Mouse (Mus musculus) small intestine, adult 2 months (tissue): Measurements from ENCODE around the gene Atp5b. TPM values are rescaled to one million over a fixed set of nuclear protein-coding genes. Genes with fewer than 3 reads are reported as not detected.

Experiments used
- H3K27ac ChIP-seq: fragments of 200-500 bp; 2 replicates; pipeline ENCODE4 v1.5.1; 2012; ENCODE audit warnings: low read depth, low read length, control low read depth, inconsistent platforms; ENCODE audit not compliant: insufficient read depth
- H3K27me3 ChIP-seq: fragments of 200-500 bp; 2 replicates; pipeline ENCODE4 v1.6.1; 2012; ENCODE audit warnings: mild to moderate bottlenecking, moderate library complexity, low read length, inconsistent platforms; ENCODE audit not compliant: control insufficient read depth, insufficient read depth
- H3K36me3 ChIP-seq: fragments of 200-500 bp; 2 replicates; pipeline ENCODE4 v1.6.1; 2012; ENCODE audit warnings: mild to moderate bottlenecking, low read length, control low read depth, inconsistent platforms; ENCODE audit not compliant: control insufficient read depth, insufficient read depth
- H3K4me1 ChIP-seq: fragments of 200-500 bp; 2 replicates; pipeline ENCODE4 v1.6.1; 2012; ENCODE audit warnings: low read length, inconsistent platforms, mixed read lengths; ENCODE audit not compliant: control insufficient read depth, insufficient read depth, insufficient read length
- H3K4me3 ChIP-seq: fragments of 200-500 bp; 2 replicates; pipeline ENCODE4 v1.5.1; 2012; ENCODE audit warnings: low read depth, mild to moderate bottlenecking, control low read depth, inconsistent platforms, low read length, moderate library complexity
- CTCF ChIP-seq: fragments of 200-500 bp; IDR thresholded peaks from 2 replicates; pipeline ENCODE4 v1.5.1; 2012; ENCODE audit warnings: low read depth, mild to moderate bottlenecking, control low read depth, inconsistent platforms, low read length, moderate library complexity, mixed read lengths; ENCODE audit not compliant: insufficient replicate concordance, insufficient read length; ENCODE audit errors: extremely low read depth
- POLR2A ChIP-seq: fragments of 200-500 bp; IDR thresholded peaks from 2 replicates; pipeline ENCODE4 v1.6.1; 2012; ENCODE audit warnings: low read depth, mild to moderate bottlenecking, control low read depth, inconsistent platforms, low read length, moderate library complexity
- WGBS: fragments of 180-500 bp; shearing (Covaris S2); methylation state at CpG from one replicate; pipeline ENCODE4 v1.1.7; 2018; 5-methylcytosine and 5-hydroxymethylcytosine counted together
- polyA plus RNA-seq: library from polyadenylated mRNA; depleted of rRNA; stranded (reverse); fragments of >200 nt; gene quantifications from 2 replicates; pipeline ENCODE4 v1.2.3, GENCODE M21; 2012; rRNA removed

Atp5b gene
- 4,528 and 5,521 TPM in 2 replicates for polyA plus RNA-seq

DNA sequence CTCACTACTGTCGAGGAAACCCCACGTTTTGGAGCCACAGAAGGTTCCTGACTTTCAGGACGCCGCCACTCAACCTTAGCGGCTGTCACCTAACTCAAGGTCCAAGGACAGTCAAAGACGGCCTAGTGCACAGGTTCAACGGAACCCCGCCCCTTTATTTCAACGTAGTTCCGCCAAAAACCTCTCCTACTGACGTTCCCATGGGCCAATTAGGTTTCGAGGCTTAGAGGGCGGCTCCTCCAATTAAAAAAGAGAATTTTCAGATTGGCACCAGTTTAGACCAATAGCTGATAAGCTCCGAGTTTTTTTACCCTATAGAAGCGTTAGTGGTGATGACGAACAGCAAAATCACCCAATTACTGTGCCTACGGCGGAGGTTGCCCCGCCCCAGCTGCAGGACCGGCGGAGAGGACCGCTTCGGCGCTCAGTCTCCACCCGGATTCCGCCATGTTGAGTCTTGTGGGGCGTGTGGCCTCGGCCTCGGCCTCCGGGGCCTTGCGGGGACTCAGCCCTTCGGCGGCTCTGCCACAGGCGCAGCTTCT is at the start of gene Atp5b:
Gene Atp5b (plus strand): TSS at position 394 of the 542 bp plus-strand sequence.
- H3K27ac ChIP-seq, result peak within 1 kb of the TSS; percentile 91
- H3K4me1 ChIP-seq, result peaks cover 5% of the 10 kb centered on the region; the same call in 1 of the 2 replicates
- peak within 1 kb of the TSS; percentile 83 for H3K4me3 ChIP-seq
- no peaks in the 10 kb centered on the region for H3K27me3 ChIP-seq
- H3K36me3 ChIP-seq, result peaks cover 36% of the 10 kb centered on the region
- TF ChIP-seq POLR2A (peak; percentile 88), CTCF (no peak)
- under 1% methylated on average over 34 of the region's 34 CpGs for WGBS

GRCm38 (mm10) chr10:128036746-128037425 is 46.2 kb upstream of the Atp5b start:
- H3K27ac ChIP-seq, result peak overlapping the region; percentile 83
- H3K36me3 ChIP-seq, result peaks cover 28% of the 10 kb centered on the region
- peaks cover 10% of the 10 kb centered on the region for H3K4me1 ChIP-seq
- H3K4me3 ChIP-seq, result peak overlapping the region; percentile 95
- no peaks in the 10 kb centered on the region for H3K27me3 ChIP-seq
- WGBS, result 2% methylated on average over 10 of the region's 10 CpGs
- TF ChIP-seq CTCF (no peak), POLR2A (no peak)

DNA sequence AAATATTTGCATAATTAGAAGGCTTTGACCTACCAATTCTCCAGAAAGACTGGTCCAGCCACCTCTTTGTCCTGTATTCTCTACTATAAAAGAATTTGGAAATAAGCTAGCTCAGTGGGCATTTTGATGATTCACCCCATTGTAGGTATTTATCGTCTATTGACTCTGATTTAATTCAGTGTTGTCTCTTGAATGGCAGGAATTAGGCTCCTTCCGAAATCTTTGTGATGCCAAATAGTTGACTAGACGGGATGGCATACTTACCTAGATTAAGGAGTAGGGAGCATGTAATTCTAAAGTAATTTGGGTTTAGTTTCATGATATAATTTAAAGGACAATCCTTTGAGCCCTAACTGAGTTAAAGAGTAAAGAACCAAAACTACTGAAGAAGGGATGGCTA is 45.2 kb upstream of the Atp5b start:
- H3K27me3 ChIP-seq, result no peaks in the 10 kb centered on the region
- 41% methylated on average over 3 of the region's 3 CpGs for WGBS
- H3K4me3 ChIP-seq, result no peak overlapping the region
- no peak overlapping the region for H3K27ac ChIP-seq
- peaks cover 32% of the 10 kb centered on the region for H3K36me3 ChIP-seq
- peaks cover 10% of the 10 kb centered on the region for H3K4me1 ChIP-seq
- TF ChIP-seq POLR2A, result no peak
- TF ChIP-seq CTCF, result no peak

- 21% methylated on average over 5 of the region's 5 CpGs for WGBS
- TF ChIP-seq CTCF (no peak), POLR2A (no peak)
- Histone ChIP-seq H3K27me3 (no peaks in the 10 kb centered on the region), H3K4me3 (no peak overlapping the region), H3K27ac (no peak overlapping the region), H3K4me1 (peaks cover 10% of the 10 kb centered on the region), H3K36me3 (peaks cover 44% of the 10 kb centered on the region)
These were observed 43.9 kb upstream of the Atp5b start for GRCm38 (mm10) chr10:128039167-128039566.

GRCm38 (mm10) chr10:128039858-128040257 is 43.2 kb upstream of the Atp5b start:
- Histone ChIP-seq H3K27ac (no peak overlapping the region), H3K27me3 (no peaks in the 10 kb centered on the region), H3K4me1 (peaks cover 6% of the 10 kb centered on the region), H3K36me3 (peaks cover 47% of the 10 kb centered on the region), H3K4me3 (no peak overlapping the region)
- TF ChIP-seq POLR2A, result no peak
- 61% methylated on average over 3 of the region's 3 CpGs for WGBS

GRCm38 (mm10) chr10:128040293-128040692 is 42.8 kb upstream of the Atp5b start:
- Histone ChIP-seq H3K4me3 (no peak overlapping the region), H3K36me3 (peaks cover 48% of the 10 kb centered on the region), H3K27ac (no peak overlapping the region), H3K4me1 (peaks cover 6% of the 10 kb centered on the region), H3K27me3 (no peaks in the 10 kb centered on the region)
- TF ChIP-seq POLR2A (no peak), CTCF (no peak)
- WGBS, result 87% methylated on average over 5 of the region's 5 CpGs

DNA sequence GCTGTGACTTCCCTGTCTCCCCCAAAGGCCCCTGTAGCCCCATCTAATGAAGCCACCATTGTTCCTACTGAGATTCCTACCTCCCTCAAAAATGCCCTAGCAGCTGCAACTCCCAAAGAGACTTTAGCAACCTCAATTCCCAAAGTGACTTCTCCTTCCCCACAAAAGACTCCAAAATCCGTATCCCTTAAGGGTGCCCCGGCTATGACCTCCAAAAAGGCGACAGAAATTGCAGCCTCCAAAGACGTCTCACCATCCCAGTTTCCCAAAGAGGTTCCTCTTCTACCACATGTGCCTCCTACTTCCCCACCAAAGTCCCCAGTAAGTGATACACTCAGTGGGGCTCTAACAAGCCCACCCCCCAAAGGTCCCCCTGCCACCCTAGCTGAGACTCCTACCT is 41.4 kb upstream of the Atp5b start:
- Histone ChIP-seq H3K27me3 (no peaks in the 10 kb centered on the region), H3K27ac (no peak overlapping the region), H3K4me3 (no peak overlapping the region), H3K4me1 (peaks cover 6% of the 10 kb centered on the region), H3K36me3 (peaks cover 59% of the 10 kb centered on the region)
- 76% methylated on average over 4 of the region's 4 CpGs for WGBS
- no peak for TF ChIP-seq POLR2A
- no peak for TF ChIP-seq CTCF
